Mouse (Mus musculus): Measurements from ENCODE around the gene Prune2. TPM values are rescaled to one million over a fixed set of nuclear protein-coding genes. Genes with fewer than 3 reads are reported as not detected.

Prune2 gene
- polyA plus RNA-seq, 1 experiment from 2014 or later, result 4.1 TPM

DNA sequence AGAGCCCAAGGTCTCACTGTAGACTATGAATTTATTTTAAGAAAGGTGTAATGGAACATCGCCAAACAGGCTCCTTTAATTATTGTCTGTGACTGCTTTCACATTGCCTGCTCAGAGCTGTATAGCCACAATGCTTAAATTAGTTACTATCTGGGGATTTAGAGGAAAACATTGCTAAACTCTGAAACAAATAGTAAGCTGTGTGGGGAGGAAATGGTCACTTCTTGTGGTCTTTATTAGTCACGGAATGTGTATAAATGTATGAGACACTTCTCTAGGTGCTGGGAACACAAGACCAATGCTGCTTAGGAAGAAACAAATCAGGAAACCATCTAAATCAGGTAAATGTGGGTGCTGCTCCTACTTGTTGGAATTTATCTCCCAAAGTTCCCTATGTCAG is 317.1 kb downstream of the Prune2 start:
- Histone ChIP-seq H3K27ac (ENCODE audit: low read length) (no peak overlapping the region), H3K4me1 (replicated peaks; ENCODE audit: control insufficient read depth, insufficient read depth, low read length) (no peaks in the 10 kb centered on the region), H3K9ac (replicated peaks; ENCODE audit: low read depth, low read length) (no peak overlapping the region), H3K27me3 (replicated peaks; ENCODE audit: control insufficient read depth, insufficient read depth, low read length) (no peaks in the 10 kb centered on the region), H3K4me3 (replicated peaks; ENCODE audit: low read length) (no peak overlapping the region), H3K9me3 (ENCODE audit: control insufficient read depth, low read length) (no peaks in the 10 kb centered on the region), H3K36me3 (ENCODE audit: control insufficient read depth, insufficient read depth) (no peaks in the 10 kb centered on the region), H3K4me2 (ENCODE audit: low read length) (no peak overlapping the region)
- 86% methylated on average over 2 of the region's 2 CpGs for WGBS
- no peak for ATAC-seq

Other genes with a start within 250 kb of the Prune2 start
- gene Vps13a, start 175.2 kb upstream of the Prune2 start, polyA plus RNA-seq (2015; fragmentation: Nextera tagmentation; extraction: Ambion mirVana), result 7.7 and 9.3 TPM in 2 replicates
- 0.32 TPM in 1 of 2 replicates, not detected in the other for gene Foxb2, start 82.3 kb upstream of the Prune2 start, polyA plus RNA-seq (2015; fragmentation: Nextera tagmentation; extraction: Ambion mirVana)